Mouse (Mus musculus) midbrain, embryonic 16.5 days (tissue): Measurements from ENCODE around the gene Vac14. TPM values are rescaled to one million over a fixed set of nuclear protein-coding genes. Genes with fewer than 3 reads are reported as not detected.

Experiments used
- polyA plus RNA-seq: library from polyadenylated mRNA; unstranded; fragments of >200 nt; fragmentation: Nextera tagmentation; extraction: Ambion mirVana; gene quantifications from 2 replicates; pipeline ENCODE4 v1.2.1, GENCODE M21; 2015

The Vac14 gene
- polyA plus RNA-seq, 1 experiment from 2014 or later: 28.5 TPM

Other genes with a start within 250 kb of the Vac14 start
- gene Mtss1l, start 102.9 kb downstream of the Vac14 start, polyA plus RNA-seq: 24.5 and 24.9 TPM in 2 replicates
- 6.9 and 7.7 TPM in 2 replicates for gene Il34, start 187.3 kb downstream of the Vac14 start, polyA plus RNA-seq
- gene Cog4, start 228.0 kb downstream of the Vac14 start, polyA plus RNA-seq: 72.1 and 77.4 TPM in 2 replicates
- 92.3 and 96.1 TPM in 2 replicates for gene Sf3b3, start 228.2 kb downstream of the Vac14 start, polyA plus RNA-seq